Mouse (Mus musculus) CH12F3 (cell line): Measurements from ENCODE around the gene Lce1l.
"Not testable (repeated sequence)": the region's sequence is repeated elsewhere in the genome, so short reads cannot be mapped to it uniquely, and the experiment has no call there.

Experiments
- in situ Hi-C: fragments of 300-500 bp; cut with MboI; formaldehyde crosslinking; loops from 2 replicates; pipeline ENCODE4 v1.14.3; 2020; ENCODE audit warnings: low sequenced_read_pairs

Lce1l gene

GRCm38 (mm10) chr3:92851186-92851585 is at the start of gene Lce1l:
Gene Lce1l (minus strand): TSS chr3:92851286.
- in situ Hi-C loops, result no loop called here

- in situ Hi-C loops, result no loop called here
These were observed 43.4 kb upstream of the Lce1l start for GRCm38 (mm10) chr3:92894489-92894888.

GRCm38 (mm10) chr3:92894063-92894462 is 43.0 kb upstream of the Lce1l start:
- in situ Hi-C loops, result no loop called here

GRCm38 (mm10) chr3:92874180-92874579 is 23.1 kb upstream of the Lce1l start:
- in situ Hi-C loops, result no loop called here

- in situ Hi-C loops, result no loop called here
These were observed 19.0 kb upstream of the Lce1l start, which contains the start of gene 2310050C09Rik for GRCm38 (mm10) chr3:92870116-92870515. Gene 2310050C09Rik (minus strand): TSS chr3:92870216.

GRCm38 (mm10) chr3:92827108-92827507 is 24.0 kb downstream of the Lce1l start, which contains the start of gene Kprp:
Gene Kprp (minus strand): TSS chr3:92827247.
- in situ Hi-C loops, result no loop called here

GRCm38 (mm10) chr3:92825808-92826207 is 25.3 kb downstream of the Lce1l start:
- in situ Hi-C loops, result no loop called here

GRCm38 (mm10) chr3:92816036-92816435 is 35.0 kb downstream of the Lce1l start:
- in situ Hi-C loops, result not testable (repeated sequence)

GRCm38 (mm10) chr3:92815581-92815980 is 35.5 kb downstream of the Lce1l start:
- in situ Hi-C loops, result no loop called here

GRCm38 (mm10) chr3:92807791-92808190 is 43.3 kb downstream of the Lce1l start, which contains the start of gene Lce1k:
Gene Lce1k (minus strand): TSS chr3:92807891.
- in situ Hi-C loops, result no loop called here
